Mouse (Mus musculus): ENCODE results near the gene Gng13.

- TF ChIP-seq CTCF (IDR thresholded peaks at IDR 0.05; ENCODE audit: low read depth, low read length): no peak
- no peak for TF ChIP-seq POLR2A (IDR thresholded peaks at IDR 0.05; ENCODE audit: insufficient read depth, low read length)
These were observed 20.7 kb upstream of the Gng13 start for GRCm38 (mm10) chr17:25696263-25696662.

Measured in ES-Bruce4 (cell line).